Mouse (Mus musculus): ENCODE measurements around the gene Slit2. TPM values are rescaled to one million over a fixed set of nuclear protein-coding genes. Genes with fewer than 3 reads are reported as not detected.

Slit2 gene
- total RNA-seq (2021): 10 to 100 TPM; 16.3 to 19.2 TPM

GRCm38 (mm10) chr5:47982941-47983701 is at the start of gene Slit2:
Gene Slit2 (plus strand): TSS chr5:47983138.
- DNase-seq: peak; percentile 91

- no peak for DNase-seq
These were observed 44.2 kb upstream of the Slit2 start for GRCm38 (mm10) chr5:47938586-47939372.

DNA sequence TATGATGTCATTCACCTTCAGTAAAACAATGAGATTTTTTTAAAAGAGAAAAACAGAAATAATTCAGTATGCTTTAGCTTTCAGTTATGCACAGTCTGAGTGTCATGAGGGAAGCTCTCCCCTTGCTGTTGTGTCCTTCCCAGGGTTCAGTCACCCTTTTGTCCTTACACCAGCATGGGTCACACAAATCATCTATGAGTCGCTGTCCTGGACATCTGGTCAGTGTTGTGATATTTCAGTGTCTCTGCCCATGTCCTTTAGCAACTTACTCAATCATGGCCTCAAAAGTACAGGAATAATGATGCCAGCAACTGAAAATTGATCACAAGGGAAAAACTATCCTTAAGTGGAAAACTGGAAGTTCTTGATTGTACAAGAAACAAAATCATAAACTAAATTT is 26.5 kb upstream of the Slit2 start:
- no peak for DNase-seq

- peak; percentile 6 for DNase-seq
These were observed 7.1 kb upstream of the Slit2 start for GRCm38 (mm10) chr5:47975795-47976194.

GRCm38 (mm10) chr5:47979371-47979770 is 3.6 kb upstream of the Slit2 start:
- peak; percentile 26 for DNase-seq

- DNase-seq: no peak
These were observed 2.5 kb upstream of the Slit2 start for GRCm38 (mm10) chr5:47980459-47980858.

- DNase-seq: no peak
These were observed 987 bp upstream of the Slit2 start for GRCm38 (mm10) chr5:47981951-47982350.

GRCm38 (mm10) chr5:47983746-47984583 is 1.0 kb downstream of the Slit2 start:
- DNase-seq: peak; percentile 32

- DNase-seq: no peak
These were observed 1.8 kb downstream of the Slit2 start for GRCm38 (mm10) chr5:47984584-47985197.

GRCm38 (mm10) chr5:47985198-47985631 is 2.3 kb downstream of the Slit2 start:
- DNase-seq: peak; percentile 24

GRCm38 (mm10) chr5:47985901-47986670 is 3.1 kb downstream of the Slit2 start:
- peak; percentile 22 for DNase-seq

DNA sequence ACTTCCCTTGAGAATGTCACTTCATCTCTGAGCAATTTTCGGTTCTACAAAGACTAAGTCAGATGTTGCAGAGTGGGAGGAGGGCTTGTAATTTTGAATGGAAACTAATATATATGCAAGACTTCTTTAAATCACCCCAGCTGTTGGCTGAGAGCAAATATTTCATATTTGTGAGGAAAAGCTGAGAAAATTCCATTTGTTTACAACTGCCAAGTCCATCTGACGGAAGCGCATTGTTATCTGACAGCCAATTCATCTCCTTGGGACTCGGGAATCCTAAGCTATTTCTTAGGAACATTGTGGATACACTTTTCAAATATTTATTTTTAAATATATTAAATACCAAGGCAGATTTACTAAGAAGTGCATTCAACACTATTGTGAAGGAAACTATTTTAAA is 8.0 kb downstream of the Slit2 start:
- DNase-seq: no peak

DNA sequence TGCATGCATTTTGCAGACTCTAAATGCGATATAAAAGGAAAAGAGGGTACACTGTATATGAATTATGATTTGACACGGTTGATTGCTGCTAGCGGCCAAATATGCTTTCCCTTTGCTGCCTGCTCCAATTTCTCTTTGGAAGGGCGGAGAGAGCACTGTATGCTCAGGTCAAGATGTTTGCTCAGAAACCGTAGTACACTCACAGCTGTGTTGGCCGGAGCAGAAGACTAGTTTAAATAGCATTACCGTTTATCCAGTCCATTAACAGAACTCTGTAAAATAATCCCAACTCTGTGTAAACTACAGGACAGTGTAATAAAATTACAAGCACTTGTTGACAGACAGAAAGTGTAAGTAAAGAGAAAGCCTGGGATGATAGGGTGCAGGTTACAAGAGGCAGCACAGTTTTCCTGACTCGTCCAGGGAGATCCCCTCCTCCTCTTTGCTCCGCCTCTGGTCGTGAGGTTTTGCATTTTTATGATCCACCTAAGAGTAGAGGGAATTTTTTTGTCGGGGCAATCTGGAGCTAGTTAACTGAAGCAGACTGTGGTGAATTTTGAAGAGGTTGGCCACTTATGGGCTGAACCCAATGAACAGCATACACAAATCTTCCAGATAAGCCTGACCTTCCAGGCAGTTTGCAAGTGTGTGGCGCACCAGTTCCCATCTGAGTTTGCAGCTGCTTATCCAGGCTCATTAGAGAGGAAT is 20.9 kb downstream of the Slit2 start:
- DNase-seq: no peak

DNA sequence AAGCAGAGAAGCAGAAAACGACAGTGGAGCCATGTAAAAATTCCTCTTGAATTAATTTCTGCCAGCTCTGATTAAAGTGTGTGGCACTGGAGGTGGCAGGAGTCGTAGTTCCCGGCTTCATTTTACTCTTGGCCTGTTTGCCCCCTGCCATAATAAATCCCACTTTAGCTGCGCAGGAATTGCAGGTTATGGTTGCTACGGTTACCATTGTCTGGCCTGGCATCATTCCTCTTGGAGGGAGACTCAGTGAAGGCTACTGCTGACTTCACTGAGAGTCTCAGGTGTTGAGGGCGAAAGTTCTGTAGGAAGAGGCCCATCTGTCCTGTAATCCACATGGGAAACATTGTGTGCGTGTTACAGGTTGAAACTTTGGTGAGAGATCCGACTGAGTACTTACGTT is 22.6 kb downstream of the Slit2 start:
- no peak for DNase-seq

GRCm38 (mm10) chr5:48006059-48006458 is 23.1 kb downstream of the Slit2 start:
- no peak for DNase-seq

- no peak for DNase-seq
These were observed 40.5 kb downstream of the Slit2 start for GRCm38 (mm10) chr5:48023441-48023840.

DNA sequence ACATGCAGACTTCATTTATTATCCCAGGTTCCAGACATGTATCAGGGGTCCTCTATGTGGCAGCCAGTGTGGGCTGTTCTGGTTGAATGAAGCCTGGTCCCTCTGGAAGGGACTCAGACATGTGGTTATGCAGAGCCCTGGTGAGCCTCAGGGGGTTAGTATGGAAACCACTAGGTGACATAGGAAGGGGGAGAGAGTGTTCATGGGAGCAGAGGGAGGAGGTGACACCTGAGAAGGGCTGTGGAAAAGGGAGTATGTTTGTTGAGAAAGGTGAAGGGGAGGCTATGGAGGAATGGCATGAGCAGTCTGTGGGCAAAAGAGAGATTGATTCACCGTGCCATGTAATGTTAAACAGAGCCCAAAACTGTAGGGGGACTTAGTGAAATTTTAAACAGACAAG is 51.9 kb downstream of the Slit2 start:
- DNase-seq: no peak

GRCm38 (mm10) chr5:48038033-48038432 is 55.1 kb downstream of the Slit2 start:
- DNase-seq: peak; percentile 35

- DNase-seq: no peak
These were observed 66.2 kb downstream of the Slit2 start for GRCm38 (mm10) chr5:48048986-48049751.
